Mouse (Mus musculus): ENCODE measurements at regions not wholly inside any gene's neighbourhood (a gene's known extent, or its start where the extent isn't known, plus 50 kb on each side); places are given as distances from the start of the nearest gene placed in this dataset.

DNA sequence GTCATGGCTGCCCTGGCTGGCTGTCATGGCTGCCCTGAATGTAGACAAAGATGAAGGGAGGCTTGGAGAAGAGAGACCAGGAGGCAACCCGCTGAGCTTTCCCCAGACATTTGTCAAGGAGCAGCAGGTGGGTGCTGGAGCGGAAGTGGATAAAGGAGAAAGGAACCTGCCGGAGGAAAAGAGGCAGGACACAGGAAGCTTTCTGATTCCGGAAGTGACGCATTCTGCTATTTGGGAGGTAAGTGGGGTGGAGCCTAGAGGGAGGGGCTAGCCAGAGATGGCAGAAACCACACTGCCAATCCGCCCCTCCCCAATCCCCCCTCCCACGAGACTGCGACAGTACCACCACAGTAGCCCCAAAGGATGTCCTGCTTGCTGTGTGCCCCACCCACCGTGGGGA lies 80.1 kb downstream of the Gm572 start:
- DNase-seq (ENCODE audit: low spot score) = no peak

DNA sequence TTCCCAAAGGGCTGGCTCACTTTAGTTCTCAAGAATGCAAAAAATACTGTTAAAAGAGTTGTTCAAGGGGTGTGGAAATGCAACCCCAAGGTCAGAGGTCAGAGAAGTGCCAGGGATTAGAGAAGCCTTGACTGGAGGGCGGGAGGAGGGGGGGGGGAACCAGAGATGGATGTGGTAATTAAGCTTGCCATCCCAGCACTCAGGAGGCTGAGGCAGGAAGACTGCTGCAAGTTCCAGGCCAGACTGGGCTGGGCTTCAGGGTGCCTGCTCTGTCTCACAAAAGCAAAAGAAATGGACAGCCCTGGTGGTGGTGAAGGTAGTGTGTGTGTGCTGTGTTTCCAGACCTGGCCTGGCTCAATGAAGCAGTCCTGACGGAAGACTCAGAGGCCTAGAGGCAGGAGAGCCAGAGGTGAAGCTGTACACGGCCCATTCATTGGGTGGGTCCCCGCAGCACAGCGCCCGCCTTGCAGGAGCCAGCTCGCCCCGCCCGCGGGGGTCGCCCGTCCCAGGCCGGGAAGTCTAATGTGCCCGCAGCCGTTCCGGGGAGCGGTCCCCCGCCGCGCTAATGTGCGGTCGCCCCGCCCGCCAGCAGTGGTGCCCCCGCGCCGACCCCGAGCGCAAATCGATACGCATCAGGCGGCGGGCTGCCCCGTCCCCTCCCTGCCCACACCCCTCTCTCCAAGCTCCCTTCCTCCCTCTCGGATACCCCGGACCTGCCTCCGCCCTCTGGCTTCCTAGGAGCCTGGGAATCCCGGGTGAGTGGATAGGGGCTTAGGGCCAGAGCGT lies 80.1 kb upstream of the Casz1 start:
- no peak for DNase-seq (ENCODE audit: low spot score)

DNA sequence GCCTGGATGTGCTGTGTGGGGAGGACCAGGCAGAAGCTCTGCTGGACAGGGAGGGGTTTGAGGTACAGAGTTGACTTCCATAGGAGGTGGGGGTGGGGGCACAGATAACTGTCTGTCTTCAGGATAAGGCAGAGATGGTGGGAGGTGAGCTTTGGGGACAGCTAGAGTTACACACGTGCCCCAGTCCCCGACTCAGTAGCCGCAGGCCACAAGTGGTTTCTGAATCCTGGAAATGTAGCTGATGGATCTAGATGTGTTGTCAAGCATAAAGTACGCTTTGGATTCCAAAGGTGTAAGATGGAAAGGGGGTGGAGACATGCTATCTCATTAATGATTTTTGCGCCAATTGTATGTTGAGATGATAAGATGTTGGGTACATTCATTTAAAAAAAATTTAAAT lies 75.4 kb upstream of the Casz1 start:
- no peak for DNase-seq (ENCODE audit: low spot score)

GRCm38 (mm10) chr4:148731586-148731985 lies 72.6 kb upstream of the Casz1 start:
- no peak for DNase-seq (ENCODE audit: low spot score)

DNA sequence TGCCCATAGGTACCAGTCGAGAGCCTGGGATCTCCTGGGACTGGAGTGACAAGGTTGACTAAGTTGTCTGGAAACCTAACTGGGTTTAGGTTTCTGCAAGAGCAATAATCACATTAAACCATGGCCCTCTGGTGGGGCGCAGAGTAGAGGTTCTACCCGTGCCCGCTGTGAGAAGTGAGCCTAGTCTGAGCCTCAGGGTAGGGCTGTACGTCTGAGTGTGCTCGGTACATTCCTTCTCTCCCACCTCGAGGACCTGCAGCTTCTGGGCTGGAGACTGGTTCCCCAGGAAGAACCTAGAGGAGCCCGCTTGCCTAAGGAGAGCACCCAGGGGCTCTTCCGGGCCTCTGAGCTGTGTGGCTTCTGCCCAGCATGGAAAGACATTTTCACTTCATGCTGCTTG lies 70.2 kb upstream of the Casz1 start:
- no peak for DNase-seq (ENCODE audit: low spot score)

DNA sequence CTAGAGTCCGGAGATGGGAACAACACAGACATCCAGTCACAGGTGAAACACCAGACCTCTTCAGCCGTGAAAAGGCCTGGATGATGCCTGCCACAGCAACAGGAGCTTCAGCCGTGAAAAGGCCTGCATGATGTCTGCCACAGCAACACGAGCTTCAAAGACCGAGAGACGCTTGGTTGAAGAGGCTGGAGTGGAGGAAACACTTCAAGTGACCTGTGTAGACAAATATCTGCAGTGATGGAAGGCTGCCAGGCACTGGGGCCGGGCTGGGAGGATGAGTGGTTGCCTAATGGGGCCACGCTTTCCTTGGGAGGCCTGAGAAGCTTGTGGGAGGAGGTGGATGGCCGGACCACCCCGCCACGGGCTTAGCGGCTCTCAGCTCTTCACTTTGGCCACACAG lies 69.7 kb upstream of the Casz1 start:
- no peak for DNase-seq (ENCODE audit: low spot score)

DNA sequence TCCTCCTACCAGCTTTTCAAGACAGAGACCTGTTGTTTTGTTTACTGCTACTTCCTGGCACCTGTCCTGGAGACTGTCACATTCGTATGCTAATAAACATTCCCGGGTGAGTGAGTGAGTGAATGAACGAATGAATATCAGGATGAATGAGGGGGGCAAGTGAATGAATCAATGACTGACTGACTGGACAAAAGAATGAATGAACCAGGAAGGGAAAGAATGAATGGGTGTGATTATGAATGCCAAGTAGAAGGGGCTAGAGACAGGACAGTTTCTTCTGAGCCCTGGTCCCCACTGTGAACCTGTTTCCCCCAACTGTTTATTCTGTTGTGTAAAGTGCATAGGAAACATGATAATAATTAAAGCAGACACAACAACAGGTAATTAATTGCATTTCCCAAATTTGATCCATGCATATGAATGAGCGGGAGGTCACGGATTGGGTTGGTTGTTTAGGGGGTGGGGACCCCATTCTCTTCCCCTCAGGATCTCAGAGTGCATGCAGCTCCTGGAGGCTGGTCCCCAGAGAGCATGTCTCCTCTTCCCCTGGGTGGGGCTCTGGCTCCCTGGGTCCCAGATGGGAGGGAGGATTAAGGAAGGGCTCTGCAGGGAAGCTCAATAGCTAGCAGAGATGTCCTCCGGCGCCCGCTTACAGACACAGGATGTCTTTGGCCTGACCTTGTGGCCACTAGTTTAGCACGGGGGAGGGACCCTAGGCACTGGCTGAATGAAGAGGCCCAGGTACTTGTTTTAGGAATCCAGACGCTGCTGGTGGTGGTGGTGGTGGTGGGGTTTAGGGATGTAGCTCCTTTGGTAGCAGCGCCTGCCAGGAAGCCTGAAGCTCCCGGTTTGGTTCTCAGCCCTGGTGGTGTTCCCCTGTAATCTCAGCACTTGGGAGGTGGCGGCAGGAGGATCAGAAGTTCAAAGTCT lies 65.4 kb upstream of the Casz1 start:
- no peak for DNase-seq (ENCODE audit: low spot score)

DNA sequence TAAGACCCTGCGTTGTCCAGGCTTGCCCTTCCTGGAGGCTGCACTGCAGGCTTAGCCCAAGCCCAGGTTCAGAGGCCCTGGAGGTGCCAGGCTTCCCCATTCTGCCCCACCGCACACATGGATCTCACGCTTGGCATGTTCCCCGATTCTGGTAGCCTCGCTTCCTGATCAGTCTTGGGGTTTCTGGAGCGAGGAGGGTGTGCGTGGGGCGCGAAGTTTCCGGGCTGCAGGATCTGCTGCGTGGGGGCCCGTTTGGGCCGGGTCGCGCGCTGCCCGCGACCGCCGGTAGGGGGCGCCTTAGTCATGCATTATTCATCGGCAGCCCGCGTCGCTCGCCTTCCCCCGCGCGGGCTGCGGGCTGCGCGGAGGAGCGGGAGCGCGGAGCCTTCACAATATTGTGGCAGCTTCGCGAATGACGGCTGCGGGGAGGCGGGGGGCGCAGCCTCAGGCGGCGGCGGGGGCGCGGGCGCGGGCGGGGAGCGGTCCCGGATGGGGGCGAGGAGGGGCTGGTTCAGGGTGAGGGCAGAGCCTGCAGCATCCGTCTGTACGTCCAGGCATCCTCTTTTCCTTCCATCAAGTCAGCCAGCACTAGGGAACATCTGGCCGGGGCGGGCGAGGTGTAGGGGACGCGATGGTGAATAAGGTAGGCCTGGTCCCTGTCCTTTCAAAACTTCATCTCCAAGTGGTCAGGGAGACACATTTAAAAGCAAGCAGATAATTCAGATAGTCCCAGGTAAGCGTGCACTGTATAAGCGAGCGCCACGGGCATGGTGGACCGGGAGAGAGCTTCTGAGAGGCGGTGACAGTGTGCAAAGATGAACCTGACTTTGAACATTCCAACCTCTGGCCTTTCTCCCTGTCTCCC lies 61.4 kb upstream of the Casz1 start:
- DNase-seq (ENCODE audit: low spot score) = peak; percentile 79

DNA sequence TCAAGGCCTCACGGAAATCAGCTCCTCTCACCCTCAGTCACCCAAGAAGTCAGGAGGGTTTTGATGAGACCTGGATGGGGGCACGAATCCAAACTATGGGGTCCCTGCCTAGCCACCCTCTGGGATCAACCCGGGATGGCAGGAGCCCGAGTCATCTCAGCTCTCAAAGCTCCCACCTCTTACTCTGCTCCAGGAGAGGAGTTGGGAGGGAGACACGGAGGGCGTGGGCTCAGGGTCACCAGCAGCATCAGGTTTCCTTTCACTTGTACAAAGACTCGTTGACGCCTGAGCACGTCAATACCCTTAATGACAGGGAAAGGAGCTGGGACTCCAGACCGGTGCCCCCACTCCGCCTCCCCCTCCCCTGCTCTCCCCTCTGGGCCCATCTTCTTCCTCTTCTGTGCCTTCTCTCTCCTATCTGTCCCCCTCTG lies 60.8 kb upstream of the Casz1 start:
- DNase-seq (ENCODE audit: low spot score) = no peak

DNA sequence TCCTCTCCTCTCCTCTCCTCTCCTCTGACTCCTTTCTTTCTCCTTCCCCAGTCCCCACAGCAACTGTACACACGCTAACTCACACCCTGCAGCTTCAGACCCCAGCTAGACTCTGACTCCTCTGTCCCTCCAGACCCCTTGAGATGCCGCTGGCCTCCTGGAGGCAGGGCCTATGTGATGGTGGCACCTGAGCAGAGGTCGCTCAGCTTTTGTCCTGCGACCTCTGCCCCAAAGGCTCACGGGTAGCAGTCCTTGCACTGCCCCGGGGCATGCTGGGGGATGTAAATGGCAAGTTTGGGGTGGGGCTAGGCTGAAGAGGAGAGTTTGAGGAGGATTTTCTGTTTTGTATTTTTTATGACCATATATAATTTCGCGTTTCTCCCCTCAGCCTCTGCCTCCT lies 60.2 kb upstream of the Casz1 start:
- DNase-seq (ENCODE audit: low spot score) = no peak

GRCm38 (mm10) chr4:148746460-148747314 lies 57.5 kb upstream of the Casz1 start:
- peak; percentile 17 for DNase-seq (ENCODE audit: low spot score)

DNA sequence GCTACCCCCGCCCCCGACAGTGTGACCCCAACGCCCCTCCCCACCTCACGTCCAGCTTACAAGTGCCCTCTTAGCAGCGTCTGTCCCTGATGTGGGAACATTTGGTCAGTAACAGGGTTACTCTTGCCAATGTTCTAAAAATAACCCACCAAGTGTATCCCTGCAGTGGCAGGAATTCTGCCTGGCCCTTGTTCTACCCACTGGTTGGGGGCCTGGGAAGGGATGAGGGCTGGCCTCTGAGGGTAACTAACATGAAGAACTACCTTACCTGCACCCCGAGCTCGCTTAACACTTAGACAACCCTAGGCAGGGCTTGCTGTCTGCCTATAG lies 56.9 kb upstream of the Casz1 start:
- DNase-seq (ENCODE audit: low spot score) = no peak

GRCm38 (mm10) chr4:148750030-148750429 lies 54.2 kb upstream of the Casz1 start:
- peak; percentile 15 for DNase-seq (ENCODE audit: low spot score)

GRCm38 (mm10) chr4:148751591-148751990 lies 52.6 kb upstream of the Casz1 start:
- DNase-seq (ENCODE audit: low spot score) = no peak

GRCm38 (mm10) chr4:148752360-148753093 lies 51.7 kb upstream of the Casz1 start:
- no peak for DNase-seq (ENCODE audit: low spot score)

DNA sequence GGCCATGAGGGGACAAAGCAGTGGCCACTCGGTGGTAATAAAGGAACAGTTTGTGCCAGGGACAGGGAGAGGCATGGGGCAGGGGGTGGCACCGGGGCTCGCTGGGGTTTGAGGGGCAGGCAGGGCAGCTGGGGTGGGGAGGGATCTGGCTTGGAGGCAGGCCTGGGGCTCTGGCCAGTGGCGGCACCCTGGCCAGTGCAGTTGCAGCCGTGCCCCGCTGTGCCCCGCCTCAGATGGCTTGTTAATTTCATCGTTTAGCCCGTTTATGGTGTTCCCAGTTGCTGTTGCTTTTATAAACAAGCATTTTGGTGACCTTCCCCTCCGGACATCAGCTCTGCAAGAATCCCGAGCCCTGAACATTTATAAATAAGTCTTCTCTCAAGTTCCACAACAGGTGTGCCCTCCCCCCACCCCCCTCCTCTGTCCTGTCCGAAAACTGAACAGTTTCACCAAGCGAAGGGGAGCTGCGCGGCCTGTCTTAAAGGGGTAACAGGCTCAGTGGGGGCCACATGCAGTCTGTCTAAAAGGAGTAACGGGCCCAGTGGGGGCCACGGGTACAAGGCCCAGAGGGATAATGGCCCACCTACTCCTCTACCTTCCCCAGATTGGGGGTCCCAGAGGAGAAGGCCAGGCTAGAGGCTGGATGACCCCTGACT lies 51.0 kb upstream of the Casz1 start:
- no peak for DNase-seq (ENCODE audit: low spot score)

GRCm38 (mm10) chr4:148753849-148754248 lies 50.4 kb upstream of the Casz1 start:
- DNase-seq (ENCODE audit: low spot score) = no peak
